Mouse (Mus musculus): ENCODE data around the gene Rufy1.

Gene Rufy1

DNA sequence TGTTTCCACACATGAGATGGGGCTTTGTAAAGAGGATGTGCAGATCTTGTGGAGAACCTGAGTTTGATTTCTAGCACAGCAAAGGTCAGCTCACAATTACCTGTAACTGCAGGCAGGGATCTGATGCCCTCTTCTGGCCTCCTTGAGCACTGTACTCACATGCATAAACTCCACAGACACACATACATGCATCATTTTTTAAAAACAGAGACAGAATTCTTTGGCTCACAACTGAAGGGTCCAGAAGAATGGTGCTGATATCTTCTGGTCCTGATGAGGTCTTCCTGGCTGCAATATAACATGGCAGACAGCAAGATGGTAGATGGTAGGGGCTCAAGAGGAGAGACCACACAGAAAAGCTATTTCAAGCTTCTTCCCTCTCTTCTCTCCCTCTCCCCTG, 76.8 kb downstream of the Rufy1 start, which contains the start of gene Cby3:
TSS of gene Cby3 (plus strand) at position 301 of the 400 bp plus-strand sequence.
- DNase-seq (ENCODE audit: low spot score in 2 of 2), result no peak

DNA sequence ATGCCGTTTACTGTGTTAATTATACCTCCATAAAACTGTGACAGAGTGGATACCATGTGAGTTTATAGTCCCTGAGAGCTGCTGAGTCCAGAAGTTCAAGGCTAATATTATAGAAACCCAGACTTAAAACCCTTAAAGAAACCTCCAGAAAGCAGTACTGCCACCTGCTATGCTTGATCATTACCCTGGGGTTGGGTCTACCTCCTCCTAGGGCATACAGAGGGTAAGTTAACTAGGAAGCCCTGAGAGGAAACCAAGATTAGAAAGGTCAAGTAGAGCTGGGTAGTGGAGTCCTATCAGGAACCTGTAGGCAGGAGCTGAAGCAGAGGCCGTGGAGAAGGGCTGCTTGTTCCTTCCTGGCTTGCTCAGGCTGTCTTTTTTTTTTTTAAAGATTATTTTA, 78.7 kb downstream of the Rufy1 start:
- no peak for DNase-seq (ENCODE audit: low spot score in 2 of 2)

DNA sequence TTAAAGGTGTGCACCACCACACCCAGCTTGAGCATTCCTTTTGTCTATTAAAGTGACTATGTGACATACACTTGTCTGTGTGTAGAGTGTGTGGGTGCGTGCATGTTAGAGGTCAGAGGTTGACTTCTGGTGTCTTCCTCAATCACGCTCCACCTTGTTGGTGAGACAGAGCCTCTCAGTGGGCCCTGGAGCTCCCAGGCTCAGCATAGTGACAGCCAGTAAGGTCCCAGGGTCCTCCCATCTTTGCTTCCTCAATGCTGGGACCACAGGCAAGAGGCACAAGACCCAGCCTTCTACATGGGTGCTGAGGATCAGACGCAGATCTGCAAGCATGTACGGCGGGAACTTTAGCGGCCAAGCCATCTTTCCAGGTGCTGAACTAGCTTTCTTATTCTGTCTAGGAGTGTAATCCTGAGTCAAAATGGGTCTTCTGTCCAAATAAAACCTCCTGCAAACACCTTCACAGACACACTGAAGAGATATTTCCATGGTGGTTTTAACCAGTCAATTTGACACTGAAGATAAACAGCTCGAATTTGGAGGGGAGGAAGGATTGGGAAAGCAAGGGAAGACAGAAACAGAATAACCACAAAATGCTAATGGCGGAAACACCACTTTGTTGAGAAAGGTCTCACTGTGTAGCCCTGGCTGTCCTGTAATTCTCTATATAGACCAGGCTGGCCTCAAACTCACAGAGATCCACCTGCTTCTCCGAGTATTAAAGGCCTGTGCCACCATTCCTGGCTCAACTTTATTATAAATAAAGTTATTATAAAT, 84.5 kb downstream of the Rufy1 start:
- DNase-seq (ENCODE audit: low spot score in 2 of 2), result no peak

DNA sequence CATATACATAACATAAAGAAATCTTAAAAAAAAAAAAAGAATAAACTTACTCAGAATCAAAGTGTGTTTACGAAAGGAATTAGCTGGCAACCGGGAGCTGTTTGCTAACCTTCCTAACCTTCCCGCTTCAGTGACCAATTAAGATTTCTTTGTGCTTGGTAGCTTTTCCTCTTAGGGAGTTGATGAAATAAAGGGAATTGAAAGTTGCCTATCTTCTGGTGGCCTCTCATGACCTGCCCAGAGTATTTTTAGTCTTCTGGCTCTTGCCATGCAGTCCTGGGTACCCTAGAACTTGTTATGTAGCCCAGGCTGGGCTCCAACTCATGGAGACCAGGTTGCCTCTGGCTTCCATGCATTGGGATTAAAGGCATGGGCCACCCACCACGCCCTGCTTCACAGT, 85.4 kb downstream of the Rufy1 start:
- DNase-seq (ENCODE audit: low spot score in 2 of 2), result no peak

Data from cerebellum, postnatal 4 days (tissue).